20 mouse cellular contexts compared by ENCODE assay signal in the genomic region with DNA sequence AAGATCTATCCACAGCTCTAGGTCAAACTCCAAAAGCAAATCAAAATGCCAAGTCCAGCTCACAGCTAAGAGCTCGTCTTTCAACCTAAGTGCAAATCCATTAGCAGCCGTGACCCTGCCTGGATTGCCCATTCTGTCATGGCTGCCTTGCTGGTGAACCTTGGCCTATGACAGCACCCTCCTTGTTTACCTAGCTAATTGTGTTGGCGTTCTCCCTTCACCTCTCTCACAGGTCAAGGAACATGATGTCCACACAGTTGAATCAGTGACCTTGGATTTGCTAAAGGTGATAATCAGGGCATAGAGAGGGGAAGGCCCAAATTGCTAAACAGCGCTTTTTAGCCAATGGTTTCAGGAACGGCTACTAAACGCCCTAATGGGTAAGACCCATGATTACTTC.
DNase-seq lines count a peak whose midpoint lies in the region; ATAC-seq and TF ChIP-seq lines count a peak whose summit lies in the region.
"Had no signal": no experiment of that assay in that cellular context is flagged by ENCODE, and none has a peak within 500 bp of the region (broad histone marks: within the 10 kb centered on the region; RNA-seq: fewer than 3 reads in every experiment).

No protein-coding gene starts in this region.

- DNase-seq in liver, embryonic 11.5 days (ENCODE audit: low spot score): no peak
- DNase-seq in liver, postnatal 0 days: no peak
- DNase-seq in lung, adult 18-20 months: no peak
- DNase-seq in cerebellum, adult 11-12 months: no peak
- no peak for DNase-seq in spleen, postnatal 4 days (ENCODE audit: low spot score in 2 of 2)
- DNase-seq in layer of hippocampus, adult 11-12 months (ENCODE audit: low spot score): no peak
- DNase-seq: adrenal gland, adult 2 months; adrenal gland, postnatal 10 days; adrenal gland, postnatal 25 days; cerebellum, adult 11 months; cerebellum, adult 2 months; cerebellum, adult 9-10 months; cerebellum, postnatal 10 days; cerebellum, postnatal 25 days had no signal

- H3K9me3 ChIP-seq in liver, embryonic 11.5 days (ENCODE audit: control insufficient read depth, low read length): no peaks in the 10 kb centered on the region
- no peaks in the 10 kb centered on the region for H3K9me3 ChIP-seq in liver, embryonic 12.5 days (replicated peaks)
- no peaks in the 10 kb centered on the region for H3K9me3 ChIP-seq in liver, embryonic 15.5 days (replicated peaks)
- H3K9me3 ChIP-seq in liver, postnatal 0 days (ENCODE audit: low read length): no peaks in the 10 kb centered on the region
- H3K9me3 ChIP-seq: embryonic facial prominence, embryonic 10.5 days; embryonic facial prominence, embryonic 12.5 days; forebrain, embryonic 13.5 days; forebrain, embryonic 15.5 days had no signal

- no peak overlapping the region for H3K9ac ChIP-seq in liver, embryonic 11.5 days (ENCODE audit: low read depth, low read length)
- H3K9ac ChIP-seq in liver, embryonic 12.5 days: no peak overlapping the region
- no peak overlapping the region for H3K9ac ChIP-seq in liver, embryonic 15.5 days
- no peak overlapping the region for H3K9ac ChIP-seq in liver, postnatal 0 days (replicated peaks)
- H3K9ac ChIP-seq: embryonic facial prominence, embryonic 12.5 days; forebrain, embryonic 13.5 days; forebrain, embryonic 15.5 days had no signal

- ATAC-seq in liver, embryonic 11.5 days (replicated peaks; ENCODE audit: low FRiP score): 0 out of 2 replicates have a peak, but pooled peaks have one; percentile 23
- peak; percentile 30; the same call in 1 of the 2 replicates for ATAC-seq in liver, embryonic 12.5 days
- peak; percentile 49; the same call in 1 of the 2 replicates for ATAC-seq in liver, embryonic 15.5 days (ENCODE audit: insufficient read depth)
- ATAC-seq in liver, postnatal 0 days: peak; percentile 97
- ATAC-seq: forebrain, embryonic 13.5 days; forebrain, embryonic 15.5 days had no signal

- no peak for TF ChIP-seq CTCF in liver, postnatal 0 days (IDR thresholded peaks at IDR 0.05; ENCODE audit: low read depth)

- no peaks in the 10 kb centered on the region for H3K36me3 ChIP-seq in liver, embryonic 11.5 days (ENCODE audit: control insufficient read depth, insufficient read depth, low read length)
- no peaks in the 10 kb centered on the region for H3K36me3 ChIP-seq in liver, embryonic 12.5 days
- no peaks in the 10 kb centered on the region for H3K36me3 ChIP-seq in liver, embryonic 15.5 days (replicated peaks)
- no peaks in the 10 kb centered on the region for H3K36me3 ChIP-seq in liver, postnatal 0 days (replicated peaks; ENCODE audit: insufficient read depth, low read length)
- H3K36me3 ChIP-seq: embryonic facial prominence, embryonic 10.5 days; embryonic facial prominence, embryonic 12.5 days; forebrain, embryonic 15.5 days had no signal

- no peak overlapping the region for H3K4me3 ChIP-seq in liver, embryonic 11.5 days (ENCODE audit: low read depth, low read length)
- no peak overlapping the region for H3K4me3 ChIP-seq in liver, embryonic 12.5 days
- H3K4me3 ChIP-seq in liver, embryonic 15.5 days (replicated peaks): no peak overlapping the region
- no peak overlapping the region for H3K4me3 ChIP-seq in liver, postnatal 0 days (ENCODE audit: low read depth, low read length)
- H3K4me3 ChIP-seq: embryonic facial prominence, embryonic 10.5 days; embryonic facial prominence, embryonic 12.5 days; forebrain, embryonic 13.5 days; forebrain, embryonic 15.5 days had no signal

- no peak overlapping the region for H3K27ac ChIP-seq in liver, embryonic 11.5 days (ENCODE audit: low read depth, low read length)
- H3K27ac ChIP-seq in liver, embryonic 12.5 days: no peak overlapping the region
- H3K27ac ChIP-seq in liver, embryonic 15.5 days (replicated peaks): no peak overlapping the region
- no peak overlapping the region for H3K27ac ChIP-seq in liver, postnatal 0 days (ENCODE audit: low read depth)
- H3K27ac ChIP-seq: embryonic facial prominence, embryonic 10.5 days; embryonic facial prominence, embryonic 12.5 days; forebrain, embryonic 13.5 days; forebrain, embryonic 15.5 days had no signal

- H3K27me3 ChIP-seq in liver, embryonic 11.5 days (replicated peaks; ENCODE audit: control insufficient read depth, insufficient read depth, low read length): no peaks in the 10 kb centered on the region
- H3K27me3 ChIP-seq in liver, embryonic 12.5 days (replicated peaks): no peaks in the 10 kb centered on the region
- H3K27me3 ChIP-seq in liver, embryonic 15.5 days: no peaks in the 10 kb centered on the region
- no peaks in the 10 kb centered on the region for H3K27me3 ChIP-seq in liver, postnatal 0 days (ENCODE audit: insufficient read depth, low read length)
- H3K27me3 ChIP-seq: embryonic facial prominence, embryonic 12.5 days; forebrain, embryonic 13.5 days; forebrain, embryonic 15.5 days had no signal

- H3K4me1 ChIP-seq in liver, embryonic 11.5 days (replicated peaks; ENCODE audit: control insufficient read depth, insufficient read depth, low read length): no peaks in the 10 kb centered on the region
- H3K4me1 ChIP-seq in liver, embryonic 12.5 days: no peaks in the 10 kb centered on the region
- no peaks in the 10 kb centered on the region for H3K4me1 ChIP-seq in liver, embryonic 15.5 days (replicated peaks)
- H3K4me1 ChIP-seq in liver, postnatal 0 days (ENCODE audit: insufficient read depth): no peaks in the 10 kb centered on the region

- 76% methylated on average over 6 of the region's 6 CpGs for WGBS in liver, embryonic 11.5 days
- 66% methylated on average over 6 of the region's 6 CpGs for WGBS in liver, embryonic 12.5 days (ENCODE audit: insufficient replicate concordance)
- WGBS in liver, embryonic 15.5 days (ENCODE audit: insufficient replicate concordance): 58% methylated on average over 6 of the region's 6 CpGs
- 67% methylated on average over 6 of the region's 6 CpGs for WGBS in liver, postnatal 0 days (ENCODE audit: insufficient replicate concordance)

- H3K4me2 ChIP-seq in liver, embryonic 11.5 days: no peak overlapping the region
- H3K4me2 ChIP-seq in liver, embryonic 12.5 days: no peak overlapping the region
- H3K4me2 ChIP-seq in liver, embryonic 15.5 days: no peak overlapping the region
- H3K4me2 ChIP-seq in liver, postnatal 0 days (ENCODE audit: low read depth, low read length): no peak overlapping the region
- H3K4me2 ChIP-seq: embryonic facial prominence, embryonic 12.5 days; forebrain, embryonic 13.5 days; forebrain, embryonic 15.5 days had no signal

- no peak for TF ChIP-seq EP300 in liver, postnatal 0 days (IDR thresholded peaks at IDR 0.05; ENCODE audit: low read depth)

Comparison
In these comparisons a context has a peak if more than half of its experiments do, and no peak if none do; other contexts are left out.
1. ATAC-seq: peak in every context shown above with its lines; median percentile 97 in liver, postnatal 0 days; 49 in liver, embryonic 15.5 days; 30 in liver, embryonic 12.5 days; 23 in liver, embryonic 11.5 days.